Mouse (Mus musculus) embryonic fibroblast, embryonic 13.5 days (primary cell): ENCODE data around the gene Fgf14.

ENCODE experiments used
- CTCF ChIP-seq: IDR thresholded peaks from 2 replicates; pipeline ENCODE4 v1.5.1; 2011; ENCODE audit warnings: mild to moderate bottlenecking, control low read depth, low read length, moderate library complexity, borderline replicate concordance; ENCODE audit not compliant: insufficient read depth
- POLR2A ChIP-seq: IDR thresholded peaks from 2 replicates; pipeline ENCODE4 v1.6.1; 2011; ENCODE audit warnings: low read depth, mild to moderate bottlenecking, control low read depth, low read length, moderate library complexity

DNA sequence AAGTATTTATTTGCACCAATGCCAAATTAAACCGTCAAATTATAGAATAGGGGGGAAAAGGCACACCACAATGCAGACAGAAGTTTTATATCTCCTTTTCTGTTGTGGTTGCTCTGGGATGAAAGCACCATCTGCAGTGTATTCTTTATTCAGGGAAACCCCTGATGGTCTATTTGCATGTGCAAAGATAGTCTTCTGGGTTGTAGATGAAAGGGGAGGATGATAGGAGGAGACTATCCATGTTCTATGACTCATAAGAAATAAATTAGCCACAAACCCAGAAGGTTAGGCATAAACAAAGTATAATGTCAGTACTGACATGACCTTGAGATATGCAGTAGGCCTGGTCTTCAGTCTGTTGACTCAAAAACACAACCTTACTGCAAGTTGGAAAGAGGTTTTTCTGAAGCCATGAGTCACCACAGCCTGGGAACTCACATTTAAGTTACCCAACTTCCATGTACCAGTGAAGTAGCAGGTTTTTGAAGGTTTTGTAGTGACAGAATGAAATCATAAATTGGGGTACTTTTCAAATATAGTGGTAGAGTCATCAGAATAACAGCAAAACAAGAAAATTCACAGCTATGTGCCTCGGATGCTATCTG, 686.2 kb downstream of the Fgf14 start:
- TF ChIP-seq CTCF (no peak), POLR2A (no peak)
